Mouse (Mus musculus) frontal cortex, adult 2 months (tissue): ENCODE data around the gene Fcrl5. TPM values are rescaled to one million over a fixed set of nuclear protein-coding genes. Genes with fewer than 3 reads are reported as not detected.

Experiments used
- DNase-seq, 2 experiments: peaks; one replicate each; pipeline ENCODE4 v3.0.0; 2022; ENCODE audit warnings: low spot score in 1 of 2; ENCODE audit errors: extremely low spot score in 1 of 2
- polyA plus RNA-seq: library from polyadenylated mRNA; depleted of rRNA; stranded (reverse); fragments of >200 nt; gene quantifications from 2 replicates; pipeline ENCODE4 v1.2.3, GENCODE M21; 2012; rRNA removed

The Fcrl5 gene
- polyA plus RNA-seq, 1 experiment = not detected

GRCm38 (mm10) chr3:87527139-87527538 lies 91.6 kb downstream of the Fcrl5 start:
- DNase-seq = no peak

DNA sequence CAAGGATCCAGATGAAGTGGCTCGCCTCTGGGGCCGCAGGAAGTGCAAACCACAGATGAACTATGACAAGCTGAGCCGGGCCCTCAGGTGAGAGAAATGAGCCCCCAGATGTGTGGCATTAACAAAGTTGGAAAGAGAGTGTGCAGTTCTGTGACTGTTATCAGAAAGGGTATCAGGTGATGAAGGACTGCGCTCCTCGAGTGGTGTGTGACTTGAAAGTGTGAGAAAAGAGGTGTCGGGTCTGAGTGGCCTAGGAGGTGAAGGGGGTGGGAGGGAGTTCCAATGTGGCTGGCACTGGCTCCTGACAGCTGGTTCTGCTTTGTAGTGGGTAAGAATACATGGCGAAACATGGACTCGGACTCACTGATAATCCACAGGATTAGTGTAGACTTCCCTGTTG lies 92.4 kb downstream of the Fcrl5 start:
- DNase-seq = no peak

GRCm38 (mm10) chr3:87528841-87529240 lies 93.3 kb downstream of the Fcrl5 start:
- DNase-seq = no peak

DNA sequence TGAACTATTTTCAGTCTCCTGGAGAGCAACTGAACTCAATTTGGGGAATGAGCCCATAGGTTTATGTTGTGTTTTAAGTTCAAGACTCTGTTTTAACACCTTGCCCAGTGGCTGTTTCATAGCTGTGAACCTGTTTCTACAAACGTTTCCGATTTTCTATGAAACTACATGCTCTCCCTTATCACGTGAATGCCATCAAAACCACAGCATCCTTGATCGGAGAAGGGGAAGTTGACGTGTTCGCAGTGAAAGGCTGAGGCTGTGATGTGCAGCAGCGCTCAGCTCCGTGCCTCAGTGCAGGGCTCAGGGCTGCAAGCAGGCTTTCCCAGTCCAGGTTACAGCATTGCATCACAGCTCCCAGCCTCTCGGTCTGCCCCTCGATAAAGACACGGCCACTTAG lies 94.0 kb downstream of the Fcrl5 start:
- DNase-seq = no peak

DNA sequence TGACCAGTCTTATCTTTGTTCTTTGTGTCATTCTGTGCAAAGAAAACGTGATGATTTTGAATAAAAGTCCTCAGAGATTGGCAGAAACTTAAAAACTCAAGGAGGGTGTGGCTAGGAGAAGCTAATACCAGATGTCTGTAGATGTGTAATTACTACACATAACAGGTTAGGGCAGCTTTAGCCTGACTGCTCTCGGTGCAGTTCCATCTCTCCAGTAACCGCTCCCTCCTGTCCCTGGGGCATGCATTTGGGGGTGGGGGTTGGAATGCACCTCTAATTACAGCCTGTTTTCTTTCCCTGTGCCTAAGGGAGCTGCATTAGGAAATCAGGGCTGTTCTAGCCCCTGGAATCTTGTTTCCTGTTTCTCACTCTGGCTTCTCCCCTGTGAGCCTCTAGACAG lies 94.7 kb downstream of the Fcrl5 start:
- DNase-seq = no peak

- DNase-seq = no peak
These were observed 98.2 kb downstream of the Fcrl5 start for GRCm38 (mm10) chr3:87533667-87534378.

DNA sequence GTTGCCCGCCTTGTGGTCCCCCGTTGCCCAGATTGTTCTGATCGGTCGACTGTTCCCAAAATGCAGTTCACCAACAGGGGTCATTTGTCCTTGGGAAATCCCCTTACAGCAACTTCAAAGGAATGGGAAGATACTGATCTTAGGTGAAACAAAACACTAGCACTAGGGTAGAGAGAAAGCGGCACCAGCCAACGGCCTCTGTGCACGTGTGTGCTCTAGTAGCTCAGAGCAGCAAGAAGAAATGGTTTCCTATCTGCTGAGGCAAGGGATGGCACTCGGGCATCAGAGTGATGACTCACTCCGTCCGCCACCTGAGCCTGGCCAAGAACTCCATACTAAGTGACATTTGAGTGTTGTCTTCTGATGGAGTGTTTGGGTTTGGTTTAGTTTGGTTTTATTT lies 102.5 kb downstream of the Fcrl5 start:
- no peak for DNase-seq

- no peak for DNase-seq
These were observed 104.6 kb downstream of the Fcrl5 start for GRCm38 (mm10) chr3:87540028-87540675.

DNA sequence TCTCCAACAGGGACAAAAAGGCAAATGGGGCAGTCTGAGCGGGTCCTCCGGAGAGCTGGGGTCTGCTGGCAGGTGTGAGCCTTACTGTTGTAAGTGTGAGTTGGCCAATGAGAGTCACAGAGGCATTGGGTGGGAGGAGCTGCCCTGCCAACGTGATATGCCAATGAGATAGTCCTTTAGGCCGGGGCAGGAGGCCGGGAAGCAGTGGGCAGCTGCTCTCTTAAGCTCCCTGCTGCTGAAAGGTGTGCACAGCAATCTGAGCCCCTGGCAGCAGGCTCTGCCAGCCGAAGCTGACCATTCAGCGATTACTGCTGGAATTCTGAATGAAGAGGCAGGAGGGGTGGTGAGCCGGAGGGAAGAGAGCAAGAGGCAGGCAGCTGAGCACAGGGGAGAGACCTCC lies 105.1 kb downstream of the Fcrl5 start:
- DNase-seq = no peak

- DNase-seq = no peak
These were observed 107.1 kb downstream of the Fcrl5 start for GRCm38 (mm10) chr3:87542481-87543215.

- DNase-seq = no peak
These were observed 110.0 kb downstream of the Fcrl5 start for GRCm38 (mm10) chr3:87545554-87545953.

- peak; percentile 77 to 82 for DNase-seq
These were observed 110.7 kb downstream of the Fcrl5 start for GRCm38 (mm10) chr3:87546291-87546721.

DNA sequence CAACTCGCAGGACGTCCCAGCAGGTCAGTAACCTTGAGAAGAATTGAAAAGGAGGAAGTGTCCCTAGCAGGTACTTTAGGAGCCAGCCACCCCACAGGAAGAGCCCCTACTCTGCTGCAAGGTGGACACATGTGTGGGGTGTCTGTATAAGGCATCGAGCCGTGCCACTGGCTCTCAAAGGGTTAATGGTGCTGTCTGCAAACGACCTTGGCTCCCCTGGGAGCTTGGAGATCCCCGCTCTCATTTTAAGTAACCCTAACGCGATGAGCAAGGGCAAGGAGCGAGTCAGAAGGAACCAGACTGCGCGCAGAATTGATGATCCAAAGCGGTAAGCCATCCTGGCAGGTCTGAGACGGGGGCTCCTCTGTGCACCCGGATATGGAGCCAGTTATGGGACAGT lies 114.3 kb downstream of the Fcrl5 start:
- DNase-seq = no peak

Other genes with a start within 250 kb of the Fcrl5 start
- gene Fcrls, start 172.0 kb upstream of the Fcrl5 start, polyA plus RNA-seq = 19.9 and 29.4 TPM in 2 replicates
- gene Cd5l, start 77.9 kb upstream of the Fcrl5 start, polyA plus RNA-seq = not detected in 2 replicates
- 0.50 and 0.56 TPM in 2 replicates for gene Fcrl1, start 59.4 kb upstream of the Fcrl5 start, polyA plus RNA-seq
- 15.0 and 15.7 TPM in 2 replicates for gene Etv3, start 89.6 kb downstream of the Fcrl5 start, polyA plus RNA-seq
- 36.4 and 39.4 TPM in 2 replicates for gene Arhgef11, start 181.8 kb downstream of the Fcrl5 start, polyA plus RNA-seq